Mouse (Mus musculus): ENCODE results near the gene Drap1.

GRCm38 (mm10) chr19:5377446-5377845, 47.3 kb downstream of the Drap1 start:
- no peak for TF ChIP-seq CTCF (IDR thresholded peaks at IDR 0.05; ENCODE audit: low read depth, low read length)
- TF ChIP-seq EP300 (IDR thresholded peaks at IDR 0.05; ENCODE audit: insufficient read depth, low read depth, low read length) = no peak
- TF ChIP-seq POLR2A (IDR thresholded peaks at IDR 0.05; ENCODE audit: insufficient read depth, low read length) = no peak
